ENCODE assay signal across 15 mouse cellular contexts in the genomic region with DNA sequence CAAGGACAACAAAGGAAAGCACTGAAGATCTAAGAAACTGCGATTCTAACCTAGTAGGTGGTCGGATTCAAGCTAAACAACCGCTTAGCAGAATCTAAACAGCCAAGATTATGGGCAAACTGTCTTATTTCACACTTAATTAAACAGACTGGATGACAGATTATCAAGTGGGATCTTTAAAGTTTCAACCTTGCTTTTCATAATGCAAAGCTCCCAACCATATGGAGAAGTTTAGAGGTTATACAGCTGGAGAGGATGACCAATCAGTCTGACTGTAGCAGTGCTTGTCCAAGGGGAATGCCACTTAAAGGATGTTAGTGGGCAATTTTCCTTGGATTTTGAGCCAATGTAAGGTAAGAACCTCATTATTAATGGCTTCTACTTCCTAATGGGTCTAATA.
"Had no signal": no experiment of that assay in that cellular context is flagged by ENCODE, and none has a peak within 500 bp of the region (broad histone marks: within the 10 kb centered on the region; RNA-seq: fewer than 3 reads in every experiment).

No protein-coding gene starts in this region.

- DNase-seq: retina, postnatal 1 day; right cerebral cortex, adult 18-20 months; right cerebral cortex, postnatal 14 days; right cerebral cortex, postnatal 25 days; right cerebral cortex, postnatal 4 days; spleen, adult 18-20 months; thymus, adult 18-20 months; thymus, adult 2 months; thymus, postnatal 14 days; thymus, postnatal 25 days; thymus, postnatal 36 days; thymus, postnatal 4 days had no signal

- H3K27ac ChIP-seq: neural tube, embryonic 15.5 days; stomach, embryonic 15.5 days; stomach, postnatal 0 days had no signal

- H3K36me3 ChIP-seq: neural tube, embryonic 15.5 days; stomach, embryonic 15.5 days had no signal

- H3K4me1 ChIP-seq: neural tube, embryonic 15.5 days; stomach, embryonic 15.5 days had no signal

- H3K9ac ChIP-seq: neural tube, embryonic 15.5 days; stomach, embryonic 15.5 days had no signal

- H3K4me2 ChIP-seq: neural tube, embryonic 15.5 days; stomach, embryonic 15.5 days had no signal

- H3K4me3 ChIP-seq: neural tube, embryonic 15.5 days; stomach, embryonic 15.5 days had no signal

- H3K9me3 ChIP-seq: neural tube, embryonic 15.5 days; stomach, embryonic 15.5 days had no signal

- H3K27me3 ChIP-seq: neural tube, embryonic 15.5 days; stomach, embryonic 15.5 days had no signal
